Mouse (Mus musculus) 3134 (cell line): ENCODE data around the gene Rorc.

Source experiments
- DNase-seq: peaks from one replicate; pipeline ENCODE4 v3.0.0-alpha.2; 2011; ENCODE audit warnings: low spot score; ENCODE audit not compliant: insufficient read length; ENCODE audit errors: extremely low read depth

Gene Rorc

DNA sequence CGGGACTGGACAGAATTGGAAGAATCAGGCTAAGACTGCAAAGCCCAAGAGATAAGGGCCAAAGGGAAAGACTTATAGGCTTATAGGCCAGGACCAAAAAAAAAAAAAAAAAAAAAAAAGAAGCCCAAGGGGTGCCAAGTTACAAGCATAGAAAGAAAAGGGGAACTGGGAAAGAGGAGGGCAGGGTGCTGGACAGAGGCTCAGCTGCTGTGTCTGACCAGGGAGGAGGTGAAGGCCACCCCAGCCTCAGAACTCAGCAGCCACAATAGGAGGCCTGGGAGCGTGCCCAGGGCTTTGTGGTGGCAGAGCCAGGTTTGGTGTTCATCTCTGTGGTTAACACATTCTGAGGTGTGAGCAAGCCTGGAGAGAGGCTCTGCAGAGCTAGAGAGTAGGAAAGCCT is 2.6 kb downstream of the Rorc start:
- peak; percentile 28 for DNase-seq

DNA sequence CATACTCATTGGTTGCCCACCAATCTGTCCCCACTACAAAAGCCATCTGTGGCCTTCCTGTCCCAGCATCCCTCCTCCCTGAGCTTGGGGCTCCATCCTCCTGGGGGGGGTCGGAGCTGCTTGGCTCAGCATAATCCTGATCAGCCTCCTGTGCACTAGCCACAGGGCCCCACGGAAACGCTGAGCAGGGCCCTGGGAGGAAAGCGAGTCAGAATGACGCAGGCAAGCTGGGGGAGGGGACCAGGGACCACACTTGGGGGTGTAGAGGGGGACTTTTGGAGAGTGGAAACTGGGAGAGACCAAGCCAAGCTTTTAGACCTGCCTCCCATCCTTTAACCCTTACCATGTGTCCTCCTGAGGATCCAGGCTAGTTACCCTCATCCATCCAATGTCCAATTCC is 3.3 kb downstream of the Rorc start:
- DNase-seq = no peak

DNA sequence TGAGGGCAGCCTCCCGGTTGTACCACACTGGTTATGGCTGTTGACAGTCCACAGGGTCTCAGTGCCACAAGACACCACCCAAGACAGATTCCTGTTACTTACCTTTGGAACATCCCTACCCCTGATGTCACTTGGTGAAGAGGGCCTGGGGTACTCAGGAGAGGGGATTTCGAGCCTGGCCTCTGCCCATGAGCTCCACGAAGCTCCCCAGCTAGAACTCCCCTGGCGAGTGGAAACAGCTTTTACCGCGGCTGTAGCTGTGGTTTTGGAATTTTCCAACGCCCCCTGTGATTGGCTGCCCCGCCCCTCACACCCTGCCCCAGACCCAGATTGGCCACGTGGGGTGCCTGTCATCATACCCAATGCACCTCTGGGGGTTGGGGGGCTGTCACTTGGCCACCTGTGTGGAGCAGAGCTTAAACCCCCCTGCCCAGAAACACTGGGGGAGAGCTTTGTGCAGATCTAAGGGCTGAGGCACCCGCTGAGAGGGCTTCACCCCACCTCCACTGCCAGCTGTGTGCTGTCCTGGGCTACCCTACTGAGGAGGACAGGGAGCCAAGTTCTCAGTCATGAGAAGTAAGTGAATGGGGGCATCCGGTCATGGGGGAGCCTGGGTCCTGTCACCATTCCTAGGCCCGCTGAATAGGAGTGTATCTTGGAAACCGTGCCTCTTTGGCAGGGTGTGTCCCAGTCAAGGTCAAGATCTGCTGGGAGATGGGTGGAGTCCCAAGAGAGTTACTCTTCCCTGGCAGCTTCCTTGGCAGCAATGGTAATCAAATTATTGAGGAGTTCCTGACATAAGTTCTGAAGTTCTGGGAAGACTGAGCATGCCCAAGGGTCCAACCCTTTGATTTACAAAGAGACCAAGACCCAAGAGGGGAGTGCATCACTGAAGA is 4.7 kb downstream of the Rorc start:
- DNase-seq = no peak

DNA sequence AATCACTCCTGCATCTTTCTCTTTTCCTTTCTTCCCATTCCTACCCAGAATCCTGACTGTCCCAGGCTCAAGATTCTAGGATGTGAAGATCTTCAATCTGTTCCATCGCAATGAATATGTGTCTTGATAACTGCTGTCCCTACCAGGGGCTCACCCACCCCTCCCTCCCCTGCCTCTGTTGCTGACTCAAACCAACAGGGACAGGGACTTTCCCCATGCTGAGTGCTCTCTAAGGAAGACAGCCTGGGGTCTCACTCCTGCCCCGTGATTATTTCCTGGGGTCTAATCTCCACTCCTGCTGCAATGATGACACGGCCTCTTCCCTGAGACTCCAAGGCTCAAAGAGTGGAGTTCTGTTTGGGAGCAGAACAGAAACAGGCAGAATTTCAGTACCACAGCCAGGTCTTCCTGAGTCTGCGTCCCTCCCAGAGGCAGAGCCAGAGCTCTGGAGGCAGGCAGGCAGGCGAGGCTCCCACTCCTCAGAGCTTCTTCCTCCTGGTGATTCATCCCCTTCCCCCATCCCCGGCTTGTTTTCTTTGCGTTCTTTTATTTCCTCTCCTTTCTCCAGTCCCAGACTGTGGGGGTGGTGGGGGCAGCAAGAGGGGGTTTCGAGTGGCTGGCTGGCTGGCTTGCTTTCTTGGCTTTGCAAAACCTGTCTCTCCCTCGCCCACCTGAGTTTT is 7.4 kb downstream of the Rorc start:
- no peak for DNase-seq

DNA sequence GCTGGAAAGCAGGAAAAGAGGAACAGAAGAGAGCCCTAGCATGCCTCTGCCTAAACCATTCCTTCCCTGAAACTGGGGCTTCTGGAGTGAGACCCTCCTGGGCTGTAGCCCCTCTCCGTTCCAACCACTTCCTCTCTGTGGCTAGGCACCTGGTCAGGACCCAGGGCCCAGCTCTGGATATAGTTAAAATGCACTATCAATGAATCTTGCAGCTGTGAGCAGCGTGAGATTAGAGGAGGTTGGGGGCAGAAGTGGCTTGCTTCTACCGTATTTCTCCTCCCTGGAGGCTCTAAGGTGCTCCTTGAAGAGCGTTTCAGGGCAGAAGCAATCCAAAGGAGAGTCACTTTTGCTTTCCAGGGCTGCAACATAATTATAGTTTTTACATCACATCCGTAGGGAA is 9.7 kb downstream of the Rorc start:
- DNase-seq = no peak

DNA sequence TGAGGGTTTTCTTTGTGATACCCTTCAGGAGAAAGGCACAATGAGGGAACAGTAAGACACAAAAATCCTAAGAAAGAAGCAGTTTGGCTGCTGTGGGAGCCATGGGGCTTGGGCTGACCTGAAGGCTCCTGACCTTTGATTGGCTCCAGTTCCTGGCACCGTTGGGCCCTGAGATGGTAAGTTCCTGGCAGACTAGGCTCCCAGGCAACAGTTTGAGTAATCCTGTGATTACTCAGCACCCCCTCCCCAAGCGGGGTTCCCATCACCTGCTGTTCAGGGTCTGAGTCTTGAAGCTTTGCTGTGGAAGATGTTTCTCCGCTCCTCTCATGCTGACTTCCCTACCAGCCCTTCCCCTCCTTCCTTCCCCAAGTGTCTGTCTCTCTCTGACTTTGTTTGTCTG is 10.9 kb downstream of the Rorc start:
- no peak for DNase-seq

DNA sequence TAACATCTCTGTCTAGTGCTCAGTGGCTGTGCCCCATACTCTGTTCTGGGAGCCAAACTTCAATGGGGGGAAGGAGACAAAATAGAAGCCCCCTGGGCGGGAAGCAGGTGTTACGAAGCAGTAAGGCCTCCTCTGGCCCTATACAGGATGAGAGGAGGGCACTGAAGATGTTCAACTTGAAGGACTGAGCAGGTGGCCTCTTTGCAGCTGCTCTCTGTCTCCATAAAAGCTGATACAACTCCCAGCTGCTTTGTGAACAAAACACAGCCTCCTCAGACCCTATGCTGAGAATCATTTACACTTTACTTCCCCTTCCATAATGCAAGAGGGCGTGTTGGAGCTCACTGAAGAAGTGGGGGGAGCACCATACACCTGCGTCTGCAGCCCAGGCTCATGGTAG is 14.1 kb downstream of the Rorc start:
- DNase-seq = no peak

DNA sequence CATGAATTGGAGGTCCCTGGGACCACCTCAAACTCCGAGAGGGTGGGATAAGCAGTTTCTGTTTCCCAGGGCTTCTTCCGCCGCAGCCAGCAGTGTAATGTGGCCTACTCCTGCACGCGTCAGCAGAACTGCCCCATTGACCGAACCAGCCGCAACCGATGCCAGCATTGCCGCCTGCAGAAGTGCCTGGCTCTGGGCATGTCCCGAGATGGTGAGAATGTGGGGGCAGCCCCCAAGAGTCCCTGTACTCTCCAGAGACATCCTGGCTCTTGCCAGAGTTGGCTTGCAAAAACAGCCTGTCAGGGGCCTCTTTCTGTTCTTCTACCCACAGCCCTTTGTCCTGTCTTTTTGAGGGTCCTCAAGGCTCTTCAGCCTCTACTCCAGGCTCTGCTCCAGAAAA is 14.8 kb downstream of the Rorc start:
- no peak for DNase-seq

DNA sequence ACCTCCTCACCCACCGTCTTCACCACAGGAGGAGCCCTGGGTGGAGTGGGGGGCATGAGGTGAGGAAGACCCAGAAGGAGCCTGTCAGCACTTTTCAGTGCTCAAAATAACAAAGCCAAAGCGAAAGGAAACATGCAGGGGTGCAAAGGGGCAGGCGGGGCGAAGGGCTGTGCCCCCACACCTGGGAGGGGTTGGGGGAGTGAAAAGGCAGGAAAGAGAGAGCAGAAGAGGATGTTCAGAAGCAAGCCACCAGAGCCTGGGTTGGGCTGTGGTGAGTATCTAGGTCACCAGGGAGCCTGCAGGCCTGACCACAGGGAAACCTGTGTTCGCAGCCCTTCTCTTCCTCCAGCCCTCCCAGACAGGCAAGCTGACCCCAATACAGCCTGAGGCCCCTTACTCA is 15.5 kb downstream of the Rorc start:
- DNase-seq = no peak

DNA sequence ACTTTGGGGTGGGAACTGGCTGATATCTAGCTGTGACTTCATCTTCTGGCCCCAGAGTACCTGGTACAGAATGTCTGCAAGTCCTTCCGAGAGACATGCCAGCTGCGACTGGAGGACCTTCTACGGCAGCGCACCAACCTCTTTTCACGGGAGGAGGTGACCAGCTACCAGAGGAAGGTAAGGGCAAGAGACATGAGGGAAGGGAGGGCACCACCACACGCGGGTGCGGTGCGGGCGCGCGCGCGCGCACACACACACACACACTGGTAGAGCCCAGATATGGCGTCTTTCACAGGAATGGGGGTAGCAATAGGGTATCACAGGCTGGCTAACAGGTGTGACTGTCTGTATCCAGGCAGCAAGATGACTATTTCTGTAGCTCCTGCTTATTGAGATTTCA is 16.8 kb downstream of the Rorc start:
- DNase-seq = no peak

DNA sequence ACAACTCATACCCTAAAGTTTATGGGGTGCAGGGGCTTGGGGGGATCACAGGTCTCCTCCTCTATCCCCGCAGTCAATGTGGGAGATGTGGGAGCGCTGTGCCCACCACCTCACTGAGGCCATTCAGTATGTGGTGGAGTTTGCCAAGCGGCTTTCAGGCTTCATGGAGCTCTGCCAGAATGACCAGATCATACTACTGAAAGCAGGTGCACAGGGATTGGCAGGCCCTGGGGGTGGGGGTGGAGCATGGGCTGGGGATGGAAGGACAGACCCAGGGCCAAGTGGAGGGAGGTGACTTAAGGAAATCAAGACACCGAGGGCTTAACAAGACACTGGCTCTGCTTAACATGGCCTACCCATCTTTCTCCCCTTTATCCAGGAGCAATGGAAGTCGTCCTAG is 18.4 kb downstream of the Rorc start:
- DNase-seq = no peak

DNA sequence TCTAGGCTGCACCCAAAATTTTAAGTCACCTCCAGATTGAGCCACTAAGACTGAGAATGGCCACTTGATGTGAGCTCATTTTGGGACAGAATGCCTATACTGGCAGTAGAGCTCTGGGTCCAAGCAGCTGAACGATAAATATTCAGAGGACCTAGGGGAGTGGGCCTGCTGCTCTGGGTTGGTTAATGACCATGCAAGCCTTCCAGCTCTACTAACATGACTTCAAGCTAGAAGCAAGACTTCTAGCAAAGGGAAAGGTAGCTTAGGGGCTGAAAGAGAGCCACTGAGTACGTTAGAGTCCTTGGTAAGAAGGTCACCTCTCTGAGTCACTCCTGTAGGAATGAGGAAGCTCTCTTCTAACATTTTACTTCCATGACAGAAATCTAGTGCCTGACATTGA is 19.5 kb downstream of the Rorc start:
- DNase-seq = no peak

DNA sequence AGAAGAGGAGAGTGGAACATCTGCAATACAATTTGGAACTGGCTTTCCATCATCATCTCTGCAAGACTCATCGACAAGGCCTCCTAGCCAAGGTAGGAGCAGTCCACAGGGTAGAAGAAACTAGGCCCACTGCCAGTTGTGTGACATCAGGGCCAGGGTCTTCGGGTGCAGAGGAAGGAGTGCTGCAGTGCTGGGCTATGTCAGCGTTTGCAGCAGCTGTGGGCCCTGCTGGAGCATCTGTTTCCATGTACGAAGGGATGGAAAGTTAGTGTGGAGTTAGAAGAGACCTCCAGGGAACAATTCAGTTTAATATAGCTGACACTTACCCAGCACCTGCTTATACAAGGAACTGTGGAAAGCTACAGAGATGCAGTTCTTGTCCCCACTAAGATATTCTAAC is 20.5 kb downstream of the Rorc start:
- no peak for DNase-seq

DNA sequence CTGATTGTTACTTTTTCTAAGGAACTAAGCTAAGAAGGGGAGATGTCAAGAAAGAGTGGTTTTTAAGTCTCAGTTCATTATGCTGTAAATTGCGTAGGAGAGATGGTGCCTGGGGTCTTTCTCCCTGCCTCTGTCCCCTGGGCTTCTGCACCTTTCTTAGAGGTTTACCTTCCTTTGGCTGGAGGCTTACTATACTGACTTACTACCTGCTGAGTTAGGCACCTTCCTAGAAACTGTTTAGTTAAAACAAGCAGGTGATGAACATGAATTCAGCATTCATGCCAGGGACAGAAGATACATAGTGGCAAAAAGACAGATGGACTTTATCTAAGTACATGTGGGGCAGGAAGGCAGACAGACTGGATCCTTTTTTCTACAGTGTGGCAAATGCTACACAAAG is 23.7 kb downstream of the Rorc start:
- DNase-seq = no peak

DNA sequence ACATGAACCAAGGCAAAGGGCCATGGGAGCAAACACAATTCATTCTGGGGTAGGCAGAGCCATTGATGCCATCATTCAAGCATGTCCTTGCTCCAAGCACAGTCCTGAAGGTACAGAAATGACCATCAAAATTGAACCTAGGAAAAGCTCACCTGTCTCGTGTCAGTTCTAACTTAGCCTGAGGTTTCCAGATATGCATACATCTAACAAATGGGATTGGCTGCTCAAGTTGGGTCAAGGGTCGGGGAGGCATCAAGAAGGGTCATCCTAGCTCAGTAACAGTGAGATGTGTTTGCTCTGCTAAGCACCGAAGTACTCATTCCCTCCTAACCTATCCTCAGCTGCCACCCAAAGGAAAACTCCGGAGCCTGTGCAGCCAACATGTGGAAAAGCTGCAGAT is 24.3 kb downstream of the Rorc start:
- DNase-seq = no peak

DNA sequence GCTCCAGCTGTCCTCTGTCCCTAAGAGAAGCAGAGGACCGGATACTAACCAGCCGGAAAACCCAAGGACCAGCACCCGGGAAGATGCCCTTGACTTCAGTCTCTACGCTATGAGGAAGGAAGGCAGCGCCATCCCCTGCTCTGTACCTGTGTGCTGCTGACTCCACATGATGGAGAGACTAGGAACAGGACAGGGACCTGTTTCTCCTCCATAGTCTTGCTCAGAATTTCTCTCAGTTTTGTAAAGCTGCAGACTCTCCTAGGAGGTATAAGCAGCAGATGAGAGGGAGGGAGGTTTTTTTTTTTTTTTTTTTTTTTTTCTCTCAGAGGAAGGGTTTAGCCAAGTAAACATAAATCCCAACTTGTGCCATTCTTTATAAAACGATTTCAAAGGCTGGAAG is 25.6 kb downstream of the Rorc start, which contains the start of gene Lingo4:
Gene Lingo4, plus strand, starts transcription at position 301 of the 400 bp plus-strand sequence.
- DNase-seq = no peak

DNA sequence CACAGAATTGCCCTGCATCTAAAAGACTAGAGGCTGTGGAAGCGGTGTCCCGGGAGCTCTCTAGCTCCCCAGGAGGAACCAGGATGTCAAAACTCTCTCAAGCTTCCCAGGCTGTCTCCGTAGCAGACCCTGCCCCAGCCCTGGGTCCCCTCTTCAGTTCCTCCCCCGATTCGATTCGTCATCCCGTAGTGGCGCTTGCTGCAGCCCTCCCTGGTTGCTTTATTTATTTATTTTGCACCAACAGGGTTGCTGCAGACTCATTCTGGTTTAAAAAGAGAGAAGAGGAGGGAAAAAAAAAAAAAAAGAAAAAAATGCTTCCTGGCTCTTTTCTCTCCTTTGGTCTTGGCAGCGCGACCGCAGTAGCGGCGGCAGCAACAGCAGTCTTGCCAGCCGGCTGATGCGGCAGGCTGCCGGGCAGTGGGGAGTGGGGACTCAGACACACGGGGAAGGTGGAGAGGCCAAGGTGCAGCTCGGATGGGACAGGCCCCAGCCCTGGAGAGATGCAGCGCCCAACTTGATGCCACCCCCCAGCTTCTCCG is 26.4 kb downstream of the Rorc start:
- DNase-seq = no peak

DNA sequence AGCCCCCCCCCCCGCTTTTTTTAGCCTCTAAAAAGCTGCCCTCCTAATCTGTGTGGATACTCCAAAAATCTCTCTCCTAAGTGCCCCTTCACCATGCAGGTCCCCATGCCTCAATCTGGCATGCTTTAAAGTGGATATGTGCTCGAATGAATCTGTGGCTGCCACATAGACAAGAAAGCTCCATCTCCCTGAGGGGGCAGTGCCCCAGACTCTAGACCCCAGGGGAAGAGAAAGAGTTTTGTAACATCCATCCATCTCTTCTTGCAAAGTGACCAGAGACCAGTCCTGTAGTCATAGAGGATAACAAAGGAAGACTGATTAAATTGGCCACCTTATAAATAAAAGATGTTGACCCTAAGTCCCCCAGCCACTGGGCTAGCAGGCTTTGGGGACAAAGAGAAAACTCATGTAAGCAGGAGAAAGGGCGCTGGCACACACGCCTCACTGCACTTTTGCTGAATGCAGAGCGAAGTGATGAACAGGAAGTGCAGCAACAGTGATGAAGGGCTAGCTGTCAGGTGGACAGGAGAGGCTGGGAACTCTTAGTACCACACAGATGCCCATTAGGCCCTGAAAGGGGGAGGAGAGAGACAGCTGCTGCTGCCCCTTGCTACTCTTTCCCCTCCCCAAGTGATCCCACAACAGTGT is 27.2 kb downstream of the Rorc start:
- no peak for DNase-seq

DNA sequence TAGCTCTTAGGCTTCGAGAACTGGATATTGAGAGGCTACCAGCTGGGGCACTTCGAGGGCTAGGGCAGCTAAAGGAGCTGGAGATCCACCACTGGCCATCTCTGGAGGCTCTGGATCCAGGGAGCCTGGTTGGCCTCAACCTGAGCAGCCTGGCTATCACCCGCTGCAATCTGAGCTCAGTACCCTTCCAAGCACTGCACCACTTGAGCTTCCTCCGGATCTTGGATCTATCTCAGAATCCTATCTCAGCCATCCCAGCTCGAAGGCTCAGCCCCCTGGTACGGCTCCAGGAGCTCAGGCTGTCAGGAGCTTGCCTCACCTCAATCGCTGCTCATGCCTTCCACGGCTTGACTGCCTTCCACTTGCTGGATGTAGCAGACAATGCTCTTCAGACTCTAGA is 29.9 kb downstream of the Rorc start:
- no peak for DNase-seq

DNA sequence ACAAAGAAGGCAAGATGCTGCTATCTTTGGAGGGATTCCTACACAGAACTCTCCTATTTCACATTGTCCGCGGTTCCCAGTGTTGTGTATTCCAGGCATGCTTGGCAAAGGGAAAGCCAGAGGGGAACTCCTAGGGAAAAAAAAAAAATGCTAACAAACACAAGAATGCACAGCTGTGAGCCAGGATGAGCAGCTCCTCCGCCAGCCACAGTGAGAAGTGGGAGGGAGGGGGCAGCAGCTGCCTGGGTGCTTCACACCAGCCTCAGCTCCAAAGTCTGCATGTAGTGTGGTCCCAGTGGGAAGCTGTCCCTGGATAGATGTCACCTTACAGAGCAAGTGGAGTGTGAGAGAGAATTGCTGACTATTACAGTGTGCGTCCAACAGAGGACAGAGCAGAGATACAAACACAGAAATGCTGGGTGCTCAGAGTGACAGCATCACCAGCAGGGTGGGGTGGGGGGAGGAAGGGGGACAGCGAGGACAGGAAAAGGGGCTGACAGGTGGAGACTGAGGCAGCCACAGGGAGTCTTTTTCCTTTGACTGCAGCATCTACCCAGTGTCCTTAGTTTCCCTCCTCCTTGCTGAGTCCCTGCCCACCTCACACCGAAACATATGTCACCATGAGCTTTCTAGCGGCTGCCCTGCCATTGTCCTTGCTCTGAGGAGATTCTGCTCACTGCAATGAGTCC is 31.9 kb downstream of the Rorc start:
- DNase-seq = no peak

DNA sequence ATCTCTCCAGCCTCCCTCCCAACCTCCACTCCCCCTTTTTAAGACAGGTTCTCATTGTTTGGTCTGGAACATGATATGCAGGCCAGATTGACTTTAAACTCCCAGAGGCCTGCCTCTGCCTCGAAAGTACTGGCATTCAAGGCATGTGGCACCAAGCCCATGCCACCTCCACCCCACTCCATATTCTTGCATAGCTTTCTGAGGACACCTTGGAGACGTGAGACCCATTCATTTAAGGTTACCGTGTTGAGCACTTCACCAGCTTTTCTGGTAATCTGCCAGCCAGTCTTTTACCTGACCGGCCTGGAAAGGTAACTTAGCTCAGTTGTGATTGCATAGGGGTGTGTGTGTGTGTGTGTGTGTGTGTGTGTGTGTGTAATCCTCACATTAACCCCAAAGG is 33.0 kb downstream of the Rorc start:
- no peak for DNase-seq
